Mouse (Mus musculus): ENCODE data around the gene Gstm4. TPM values are rescaled to one million over a fixed set of nuclear protein-coding genes. Genes with fewer than 3 reads are reported as not detected.
A peak's percentile ranks its signal among the peaks of the same experiment; 100 is the strongest.

The Gstm4 gene
- polyA plus RNA-seq, 1 experiment from 2014 or later = 10.8 TPM

- H3K9ac ChIP-seq = peak overlapping the region; percentile 81
- peak; percentile 93 for ATAC-seq
- H3K27ac ChIP-seq = peak overlapping the region; percentile 74
- H3K4me1 ChIP-seq = peaks cover 53% of the 10 kb centered on the region
- peak overlapping the region; percentile 95 for H3K4me2 ChIP-seq
- peak overlapping the region; percentile 55 for H3K4me3 ChIP-seq
- H3K27me3 ChIP-seq = no peaks in the 10 kb centered on the region
- H3K9me3 ChIP-seq (replicated peaks) = no peaks in the 10 kb centered on the region
- H3K36me3 ChIP-seq (ENCODE audit: poor library complexity, severe bottlenecking) = peaks cover 8% of the 10 kb centered on the region
- WGBS = under 1% methylated on average over 11 of the region's 14 CpGs
These were observed 40.6 kb upstream of the Gstm4 start for GRCm38 (mm10) chr3:108085281-108085720.

GRCm38 (mm10) chr3:108084767-108085270 is 40.1 kb upstream of the Gstm4 start:
- Histone ChIP-seq H3K27me3 (no peaks in the 10 kb centered on the region), H3K9me3 (replicated peaks) (no peaks in the 10 kb centered on the region), H3K4me2 (peak overlapping the region; percentile 95), H3K27ac (no peak overlapping the region; the same call in 1 of the 2 replicates), H3K36me3 (ENCODE audit: poor library complexity, severe bottlenecking) (peaks cover 13% of the 10 kb centered on the region), H3K9ac (peak overlapping the region; percentile 81), H3K4me3 (peak overlapping the region; percentile 55), H3K4me1 (peaks cover 53% of the 10 kb centered on the region)
- WGBS = 12% methylated on average over 13 of the region's 13 CpGs
- ATAC-seq = peak; percentile 48

GRCm38 (mm10) chr3:108083904-108084407 is 39.3 kb upstream of the Gstm4 start:
- 78% methylated on average over 4 of the region's 4 CpGs for WGBS

GRCm38 (mm10) chr3:108083161-108083560 is 38.5 kb upstream of the Gstm4 start:
- Histone ChIP-seq H3K4me1 (peaks cover 53% of the 10 kb centered on the region), H3K36me3 (ENCODE audit: poor library complexity, severe bottlenecking) (peaks cover 28% of the 10 kb centered on the region), H3K4me2 (no peak overlapping the region), H3K27me3 (no peaks in the 10 kb centered on the region), H3K9me3 (replicated peaks) (no peaks in the 10 kb centered on the region), H3K9ac (peak overlapping the region; percentile 10; the same call in 1 of the 2 replicates), H3K4me3 (no peak overlapping the region), H3K27ac (no peak overlapping the region)
- ATAC-seq = no peak
- WGBS = 59% methylated on average over 2 of the region's 2 CpGs

More at GRCm38 (mm10) chr3:108083904-108084407, 39.3 kb upstream of the Gstm4 start:
- Histone ChIP-seq H3K36me3 (ENCODE audit: poor library complexity, severe bottlenecking) (peaks cover 22% of the 10 kb centered on the region), H3K4me3 (peak overlapping the region; percentile 55; the same call in 1 of the 2 replicates), H3K4me1 (peaks cover 53% of the 10 kb centered on the region), H3K27me3 (no peaks in the 10 kb centered on the region), H3K4me2 (peak overlapping the region; percentile 95), H3K27ac (no peak overlapping the region), H3K9ac (no peak overlapping the region), H3K9me3 (replicated peaks) (no peaks in the 10 kb centered on the region)
- no peak for ATAC-seq

DNA sequence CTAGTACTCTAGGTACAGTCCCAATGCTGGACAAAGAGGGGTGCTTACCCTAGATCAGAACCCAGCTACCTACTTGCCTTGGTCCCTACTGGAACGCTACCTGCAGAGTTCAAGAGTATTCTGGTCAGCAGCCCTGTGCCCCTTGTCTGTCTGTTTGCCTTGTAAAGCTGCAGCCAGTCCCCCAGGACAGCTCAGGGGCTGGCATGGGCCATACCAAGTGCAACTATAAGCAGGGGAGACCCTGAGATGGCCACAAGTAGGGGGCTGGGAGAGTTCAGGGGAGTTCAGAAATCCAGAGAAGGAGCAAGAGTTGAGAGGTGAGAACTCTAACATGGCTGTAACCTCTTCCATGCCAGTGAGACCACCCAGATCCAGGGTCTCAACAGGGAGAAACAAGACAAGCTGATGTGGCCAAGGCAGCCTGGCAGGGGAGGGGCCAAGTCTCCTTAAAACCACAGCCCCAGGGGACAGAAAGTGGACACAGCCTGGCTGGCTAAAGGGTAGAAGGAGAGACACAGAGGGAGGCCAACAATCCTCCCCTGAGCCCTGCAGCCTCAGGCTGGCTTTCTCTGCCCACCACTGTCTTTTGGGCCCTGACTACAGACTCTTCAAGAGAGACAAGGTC is 37.7 kb upstream of the Gstm4 start:
- Histone ChIP-seq H3K4me2 (peak overlapping the region; percentile 27), H3K27ac (no peak overlapping the region; the same call in 1 of the 2 replicates), H3K9me3 (replicated peaks) (no peaks in the 10 kb centered on the region), H3K9ac (no peak overlapping the region), H3K27me3 (no peaks in the 10 kb centered on the region), H3K36me3 (ENCODE audit: poor library complexity, severe bottlenecking) (peaks cover 36% of the 10 kb centered on the region), H3K4me1 (peaks cover 53% of the 10 kb centered on the region), H3K4me3 (peak overlapping the region; percentile 9; the same call in 1 of the 2 replicates)
- WGBS = 77% methylated on average over 1 of the region's 1 CpGs
- ATAC-seq = no peak

DNA sequence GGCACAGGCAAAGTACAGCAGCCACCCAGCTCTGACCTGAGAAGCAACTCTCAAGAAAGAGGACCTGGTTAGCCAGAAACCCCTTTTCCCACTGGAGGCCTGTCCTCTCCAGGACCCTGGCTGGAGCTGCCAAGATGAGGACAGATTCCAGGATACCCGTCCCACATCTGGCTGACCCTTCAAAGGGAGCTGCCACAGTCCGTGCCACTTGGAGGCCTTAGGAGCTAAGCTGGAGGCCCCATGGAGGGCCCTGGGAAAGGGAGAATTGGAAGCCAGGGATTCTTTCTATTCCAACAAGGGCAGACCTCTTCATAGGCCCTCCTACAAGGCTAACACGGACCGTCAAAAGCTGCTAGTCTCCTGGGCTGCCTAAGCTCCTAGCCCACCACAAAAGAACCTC is 37.0 kb upstream of the Gstm4 start:
- WGBS = 40% methylated on average over 4 of the region's 4 CpGs
- H3K4me2 ChIP-seq = peak overlapping the region; percentile 27; the same call in 1 of the 2 replicates

DNA sequence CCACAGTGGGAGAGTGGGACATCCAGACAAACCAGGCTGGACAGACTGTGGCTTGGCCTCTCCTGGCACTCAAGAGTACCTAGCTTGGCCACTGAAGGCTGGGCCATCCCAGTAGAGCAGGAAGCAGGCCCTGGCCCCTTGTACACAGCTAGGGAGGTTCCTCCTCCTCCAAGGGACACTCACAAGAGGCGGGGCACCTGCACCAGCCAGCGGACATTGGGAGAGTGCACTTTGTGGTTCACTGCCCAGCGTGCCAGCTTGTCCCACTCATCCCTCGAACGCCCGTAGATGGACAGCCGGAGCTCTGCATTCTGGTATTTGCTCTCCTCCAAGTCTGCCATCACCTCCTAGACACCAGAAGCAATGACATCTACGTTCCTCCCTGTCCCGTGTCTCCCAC is 32.1 kb upstream of the Gstm4 start:
- 90% methylated on average over 9 of the region's 9 CpGs for WGBS
- no peak overlapping the region for H3K4me3 ChIP-seq
- no peaks in the 10 kb centered on the region for H3K9me3 ChIP-seq (replicated peaks)
- H3K27me3 ChIP-seq = no peaks in the 10 kb centered on the region
- no peak overlapping the region for H3K27ac ChIP-seq
- no peak overlapping the region for H3K9ac ChIP-seq
- no peak for ATAC-seq
- peaks cover 12% of the 10 kb centered on the region for H3K4me1 ChIP-seq
- H3K4me2 ChIP-seq = no peak overlapping the region
- H3K36me3 ChIP-seq (ENCODE audit: poor library complexity, severe bottlenecking) = peaks cover 68% of the 10 kb centered on the region

More for the DNA sequence above, 37.0 kb upstream of the Gstm4 start:
- H3K27me3 ChIP-seq = no peaks in the 10 kb centered on the region
- no peak for ATAC-seq
- no peak overlapping the region for H3K9ac ChIP-seq
- H3K4me1 ChIP-seq = peaks cover 50% of the 10 kb centered on the region
- no peak overlapping the region for H3K4me3 ChIP-seq
- H3K27ac ChIP-seq = no peak overlapping the region
- peaks cover 43% of the 10 kb centered on the region for H3K36me3 ChIP-seq (ENCODE audit: poor library complexity, severe bottlenecking)
- H3K9me3 ChIP-seq (replicated peaks) = no peaks in the 10 kb centered on the region

GRCm38 (mm10) chr3:108072983-108073569 is 28.4 kb upstream of the Gstm4 start:
- 66% methylated on average over 10 of the region's 10 CpGs for WGBS
- Histone ChIP-seq H3K4me3 (no peak overlapping the region), H3K4me1 (peaks cover 8% of the 10 kb centered on the region), H3K9ac (no peak overlapping the region), H3K4me2 (no peak overlapping the region), H3K27ac (peak overlapping the region; percentile 44), H3K36me3 (ENCODE audit: poor library complexity, severe bottlenecking) (peaks cover 39% of the 10 kb centered on the region), H3K9me3 (replicated peaks) (no peaks in the 10 kb centered on the region), H3K27me3 (no peaks in the 10 kb centered on the region)
- ATAC-seq = peak; percentile 37; the same call in 1 of the 2 replicates

- Histone ChIP-seq H3K4me1 (peaks cover 8% of the 10 kb centered on the region), H3K9ac (no peak overlapping the region), H3K36me3 (ENCODE audit: poor library complexity, severe bottlenecking) (peaks cover 15% of the 10 kb centered on the region), H3K4me3 (no peak overlapping the region), H3K27me3 (no peaks in the 10 kb centered on the region), H3K4me2 (no peak overlapping the region), H3K27ac (no peak overlapping the region), H3K9me3 (replicated peaks) (no peaks in the 10 kb centered on the region)
- 68% methylated on average over 10 of the region's 10 CpGs for WGBS
- no peak for ATAC-seq
These were observed 25.9 kb upstream of the Gstm4 start for GRCm38 (mm10) chr3:108070295-108071293.

DNA sequence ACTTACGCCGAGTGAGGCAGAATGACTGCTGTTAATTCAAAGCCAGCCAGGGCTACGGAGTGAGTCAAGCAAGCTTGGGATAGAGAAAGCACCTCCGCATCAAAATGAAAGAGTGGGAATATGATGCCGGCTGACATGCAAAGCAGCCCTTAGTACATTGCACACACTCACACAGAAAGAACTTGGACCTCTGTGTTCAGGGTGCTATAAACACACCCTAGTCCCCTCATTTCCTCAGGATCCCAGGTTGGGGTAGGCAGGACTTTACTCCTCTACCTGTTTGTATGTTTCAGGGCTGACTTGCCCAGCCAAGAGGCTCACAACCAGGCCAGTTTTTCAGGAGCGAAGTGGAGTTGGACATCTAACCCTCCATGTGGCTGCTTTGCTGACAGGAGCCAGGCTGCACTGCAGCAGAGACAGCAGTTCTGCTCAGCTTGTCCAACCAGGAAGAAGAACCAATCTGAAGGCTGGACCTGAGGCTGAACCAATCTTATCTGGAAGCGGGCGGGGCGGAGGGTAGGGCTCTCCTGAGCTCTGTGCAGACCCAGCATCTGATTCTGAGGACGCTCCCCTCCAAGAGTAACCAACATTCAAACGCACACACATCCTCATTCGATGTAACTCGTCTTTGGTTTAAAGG is 24.7 kb upstream of the Gstm4 start:
- H3K9ac ChIP-seq = no peak overlapping the region
- H3K27ac ChIP-seq = no peak overlapping the region
- WGBS = 75% methylated on average over 13 of the region's 13 CpGs
- no peak overlapping the region for H3K4me3 ChIP-seq
- no peaks in the 10 kb centered on the region for H3K9me3 ChIP-seq (replicated peaks)
- no peaks in the 10 kb centered on the region for H3K27me3 ChIP-seq
- no peak overlapping the region for H3K4me2 ChIP-seq
- H3K36me3 ChIP-seq (ENCODE audit: poor library complexity, severe bottlenecking) = peaks cover 2% of the 10 kb centered on the region
- peaks cover 8% of the 10 kb centered on the region for H3K4me1 ChIP-seq
- no peak for ATAC-seq

GRCm38 (mm10) chr3:108068826-108069225 is 24.1 kb upstream of the Gstm4 start:
- 48% methylated on average over 1 of the region's 1 CpGs for WGBS
- H3K9ac ChIP-seq = no peak overlapping the region
- H3K27me3 ChIP-seq = no peaks in the 10 kb centered on the region
- peaks cover 8% of the 10 kb centered on the region for H3K4me1 ChIP-seq
- no peak for ATAC-seq
- H3K27ac ChIP-seq = no peak overlapping the region
- no peaks in the 10 kb centered on the region for H3K9me3 ChIP-seq (replicated peaks)
- H3K4me2 ChIP-seq = no peak overlapping the region
- H3K36me3 ChIP-seq (ENCODE audit: poor library complexity, severe bottlenecking) = no peaks in the 10 kb centered on the region
- no peak overlapping the region for H3K4me3 ChIP-seq

Data from forebrain, embryonic 13.5 days (tissue).